Mouse (Mus musculus): ENCODE measurements around the gene Slc22a2.
"Not testable (repeated sequence)": the region's sequence is repeated elsewhere in the genome, so short reads cannot be mapped to it uniquely, and the experiment has no call there.

Gene Slc22a2

DNA sequence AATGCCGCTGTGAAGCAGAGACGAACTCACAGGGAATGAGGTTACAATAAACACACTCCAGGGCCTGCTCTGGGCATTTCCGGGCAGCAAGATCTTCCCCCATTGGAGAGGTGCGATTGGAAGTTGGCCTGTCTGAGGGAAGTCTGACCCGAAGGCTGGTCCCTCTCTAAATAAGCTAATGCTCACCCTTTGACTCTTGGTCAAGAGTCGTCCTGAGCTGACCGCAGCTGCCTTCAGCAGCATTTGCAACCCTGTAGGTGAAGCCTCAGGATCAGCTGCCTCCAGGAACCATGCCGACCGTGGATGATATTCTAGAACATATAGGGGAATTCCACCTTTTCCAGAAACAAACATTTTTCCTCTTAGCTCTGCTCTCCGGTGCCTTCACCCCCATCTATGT is at the start of gene Slc22a2:
Gene Slc22a2 (plus strand): TSS at position 142 of the 400 bp plus-strand sequence.
- DNase-seq (ENCODE audit: low spot score in 2 of 2) = no peak

DNA sequence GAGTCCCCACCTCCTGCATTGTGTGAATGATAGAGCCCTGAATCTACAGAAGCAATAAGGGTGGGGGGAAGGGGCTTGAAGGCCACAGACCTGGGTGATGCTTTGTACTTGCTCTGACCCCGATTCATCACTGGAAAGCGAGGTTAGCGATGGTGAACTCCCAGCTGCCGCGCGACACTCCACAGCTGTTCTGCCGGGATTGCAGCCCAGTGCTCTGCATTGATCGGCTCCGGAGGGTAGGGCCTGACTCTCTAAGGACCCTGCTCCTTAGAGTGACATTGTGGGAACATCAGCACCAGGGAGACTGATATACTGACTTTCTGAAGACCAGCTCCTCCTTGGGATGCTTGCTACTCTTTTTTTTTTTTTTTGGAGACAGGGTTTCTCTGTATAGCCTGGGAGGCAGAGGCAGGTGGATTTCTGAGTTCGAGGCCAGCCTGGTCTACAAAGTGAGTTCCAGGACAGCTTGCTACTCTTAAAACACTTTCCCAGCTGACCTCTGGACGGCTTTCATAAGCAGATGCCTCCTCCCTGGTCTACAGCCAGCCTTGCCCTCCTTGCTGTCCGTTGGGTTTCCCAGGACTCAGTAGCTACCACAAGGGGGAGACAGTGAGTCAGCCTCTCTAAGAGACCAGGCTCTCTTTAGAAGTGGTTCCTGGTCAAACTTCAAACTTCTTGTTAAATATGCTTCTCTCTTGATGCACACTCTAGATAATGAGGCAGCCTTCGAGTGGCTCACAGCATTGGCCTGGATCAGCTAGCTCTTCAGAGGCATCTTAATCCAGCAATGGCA is 49.4 kb upstream of the Slc22a2 start:
- DNase-seq (ENCODE audit: low spot score in 2 of 2) = peak in 1 of 2 experiments; percentile 62

DNA sequence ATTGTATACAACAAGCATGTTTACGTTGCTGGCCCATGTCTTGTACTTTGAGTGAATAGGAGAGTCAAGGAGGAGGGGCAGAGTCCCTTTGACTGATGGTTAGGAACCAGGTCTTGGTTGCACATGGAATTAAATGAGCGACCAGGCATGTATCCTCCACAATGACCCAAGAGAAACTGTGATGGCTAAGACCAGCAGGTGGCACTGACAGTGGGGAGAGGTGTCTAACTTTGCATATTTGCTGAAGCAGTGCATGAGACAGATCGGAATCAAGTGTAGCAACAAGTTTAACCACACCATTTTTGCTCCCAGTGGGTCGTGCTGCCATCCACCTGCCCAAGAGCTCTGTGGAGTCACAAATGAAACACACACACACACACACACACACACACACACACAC is 21.7 kb upstream of the Slc22a2 start:
- no peak for DNase-seq (ENCODE audit: low spot score in 2 of 2)

DNA sequence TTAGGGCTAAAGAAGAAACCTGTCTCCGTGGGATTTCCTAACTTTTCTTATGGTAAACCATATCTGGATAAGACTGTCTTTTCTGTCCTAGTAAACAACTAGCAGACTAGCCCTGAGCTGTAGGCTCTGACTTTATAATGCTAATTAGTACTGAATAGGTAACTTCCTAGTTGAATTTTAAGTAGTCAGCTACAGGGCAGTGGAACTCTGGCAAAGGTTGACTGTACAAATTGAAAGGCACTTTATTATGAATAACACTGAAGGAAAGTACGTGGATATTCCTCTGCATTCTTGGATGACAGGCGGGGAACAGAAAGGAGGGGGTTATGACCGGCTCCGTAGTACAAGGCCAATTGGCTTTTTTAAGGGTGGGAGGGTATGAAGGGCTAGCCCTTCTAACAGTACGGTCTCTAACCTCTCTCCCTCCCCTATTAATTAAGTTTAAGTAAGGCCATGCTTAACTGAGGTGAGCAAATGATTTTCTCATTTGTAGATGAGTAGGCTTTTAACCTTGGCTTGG is 19.4 kb upstream of the Slc22a2 start:
- DNase-seq (ENCODE audit: low spot score in 2 of 2) = not testable (repeated sequence)

DNA sequence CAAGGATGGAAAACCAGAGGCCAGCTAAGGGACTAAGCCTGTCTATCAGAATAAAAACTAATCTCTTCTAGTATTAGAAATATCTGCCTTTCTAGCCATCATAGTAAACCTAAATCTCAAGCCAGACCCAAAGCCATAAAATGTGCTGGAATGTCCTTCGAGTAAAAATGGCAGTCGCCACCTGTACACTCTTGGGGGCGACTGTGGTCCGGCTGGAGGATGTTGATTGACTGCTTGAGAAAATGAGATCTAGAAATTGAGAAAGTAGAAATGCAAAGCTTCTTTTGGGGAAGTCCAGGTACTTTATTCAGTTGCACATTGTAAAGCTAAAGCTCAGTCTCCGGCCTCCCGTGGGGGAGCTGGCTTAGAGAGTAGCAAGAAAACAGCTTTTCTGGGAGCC is 18.5 kb upstream of the Slc22a2 start:
- DNase-seq (ENCODE audit: low spot score in 2 of 2) = no peak

DNA sequence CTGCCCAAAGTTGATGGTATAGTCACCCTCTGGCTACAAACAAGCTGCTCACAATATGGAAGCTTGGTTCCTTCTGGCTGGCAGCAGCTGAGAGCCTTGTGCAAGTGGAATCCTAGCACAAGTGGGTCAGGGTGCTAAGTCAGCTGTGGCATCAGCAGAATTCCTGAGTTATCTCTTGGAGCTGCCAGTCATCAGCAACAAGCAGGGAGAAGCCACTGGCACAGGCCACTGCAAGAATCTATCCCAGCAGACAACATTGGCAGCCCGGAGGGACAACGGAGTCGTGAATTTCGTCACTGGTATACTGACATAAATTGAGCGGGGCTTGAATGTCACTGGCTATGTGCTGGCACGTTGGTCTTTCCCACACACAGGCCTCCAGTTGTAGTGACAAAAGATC is 12.6 kb upstream of the Slc22a2 start:
- DNase-seq (ENCODE audit: low spot score in 2 of 2) = no peak

DNA sequence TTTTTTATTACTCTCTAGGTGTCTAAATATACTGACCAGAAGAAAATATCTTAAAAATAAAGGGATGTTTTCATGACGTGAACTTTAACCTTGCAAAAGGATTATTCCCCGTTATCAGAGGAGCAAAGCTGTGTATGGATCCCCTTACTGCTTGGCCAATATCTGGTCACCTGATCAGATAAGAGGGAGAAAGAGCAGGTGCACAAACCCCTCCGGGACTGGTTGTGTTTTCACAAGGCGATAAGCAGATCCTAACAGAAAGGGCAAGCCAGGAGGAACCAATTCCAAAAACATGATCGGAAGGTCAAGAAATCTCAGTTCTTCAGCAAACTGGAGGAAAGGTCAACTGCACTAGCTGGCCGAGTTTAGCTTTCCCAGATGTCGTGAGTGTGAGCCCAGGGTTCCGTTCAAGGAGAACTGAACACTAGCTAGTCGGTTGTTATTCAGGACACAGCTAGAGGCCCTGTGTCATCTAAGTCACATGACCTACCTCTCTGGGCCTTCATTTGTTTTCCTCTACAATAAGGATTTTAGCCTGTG is 11.9 kb upstream of the Slc22a2 start:
- no peak for DNase-seq (ENCODE audit: low spot score in 2 of 2)

DNA sequence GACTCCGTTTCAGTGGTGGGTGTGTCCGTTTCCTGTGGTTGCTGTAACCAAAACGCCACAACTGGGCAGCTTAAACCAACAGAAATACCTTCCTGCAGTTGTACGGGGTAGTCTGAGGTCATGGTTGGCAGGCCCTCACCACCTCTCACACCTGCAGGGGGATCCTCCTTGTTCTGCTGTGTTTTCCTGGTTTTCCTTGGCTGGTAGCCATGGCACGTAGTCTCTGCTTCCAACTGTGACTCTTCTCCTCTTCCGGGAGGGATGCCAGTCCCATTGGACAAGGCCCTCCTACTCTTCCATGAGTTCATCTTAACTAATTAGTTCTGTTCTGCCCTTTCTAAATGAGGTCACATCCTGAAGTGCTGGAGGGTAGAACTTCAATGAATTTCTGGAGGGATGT is 8.5 kb upstream of the Slc22a2 start:
- DNase-seq (ENCODE audit: low spot score in 2 of 2) = no peak

DNA sequence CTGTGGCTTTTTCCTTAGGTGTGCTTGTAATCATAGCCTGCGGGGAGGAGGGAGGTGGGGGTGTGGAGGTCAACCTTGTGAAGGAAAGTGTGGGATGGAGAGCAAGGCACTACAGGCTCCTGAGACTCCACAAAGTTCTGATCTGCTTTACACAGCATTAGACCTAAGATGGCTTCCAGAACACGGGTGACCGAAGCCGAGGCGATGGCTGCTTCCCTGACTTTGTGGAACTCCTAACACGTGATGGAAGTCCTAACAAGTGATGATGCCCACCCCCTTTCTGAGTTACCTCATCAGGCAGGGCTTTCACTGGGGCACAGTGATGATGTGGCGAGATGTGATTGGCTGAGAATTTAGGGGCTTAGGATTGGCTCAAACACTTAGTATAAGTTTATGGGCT is 6.8 kb upstream of the Slc22a2 start:
- DNase-seq (ENCODE audit: low spot score in 2 of 2) = no peak

DNA sequence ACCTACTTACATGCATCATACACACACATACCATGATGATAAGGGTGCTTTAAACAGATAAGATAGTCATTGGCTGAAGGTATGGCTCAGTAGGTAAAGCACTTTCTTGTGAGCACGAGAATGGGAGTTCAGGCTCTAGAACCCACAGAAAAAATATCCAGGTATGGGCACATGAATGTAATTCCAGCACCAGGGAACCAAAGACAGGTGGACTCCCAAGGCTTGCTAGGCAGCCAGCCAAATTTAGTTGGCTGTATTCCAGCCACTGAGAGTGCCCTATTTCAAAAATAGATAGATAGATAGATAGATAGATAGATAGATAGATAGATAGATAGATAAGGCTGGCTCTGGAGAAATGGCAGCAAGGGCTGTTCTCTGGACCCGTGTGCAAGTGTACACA is 1.4 kb downstream of the Slc22a2 start:
- DNase-seq (ENCODE audit: low spot score in 2 of 2) = no peak

DNA sequence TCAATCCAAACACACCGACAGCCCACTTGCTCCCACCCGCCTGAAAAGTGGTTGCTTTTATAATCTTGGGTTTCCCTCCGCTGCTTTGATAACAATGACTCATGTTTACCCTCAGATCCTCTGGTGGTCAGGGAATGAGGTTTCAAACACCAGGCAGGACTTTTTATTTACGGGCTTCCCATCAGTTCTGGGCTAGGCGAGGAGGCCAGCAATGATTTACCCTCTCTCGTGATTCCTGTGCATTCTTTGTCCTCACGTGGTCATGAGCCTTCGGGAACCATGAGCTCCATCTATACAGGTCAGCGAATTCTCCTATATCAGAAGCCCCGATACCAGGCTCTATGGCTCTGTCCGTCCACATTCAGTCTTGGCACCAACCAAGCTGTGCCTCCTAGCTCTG is 3.0 kb downstream of the Slc22a2 start:
- no peak for DNase-seq (ENCODE audit: low spot score in 2 of 2)

DNA sequence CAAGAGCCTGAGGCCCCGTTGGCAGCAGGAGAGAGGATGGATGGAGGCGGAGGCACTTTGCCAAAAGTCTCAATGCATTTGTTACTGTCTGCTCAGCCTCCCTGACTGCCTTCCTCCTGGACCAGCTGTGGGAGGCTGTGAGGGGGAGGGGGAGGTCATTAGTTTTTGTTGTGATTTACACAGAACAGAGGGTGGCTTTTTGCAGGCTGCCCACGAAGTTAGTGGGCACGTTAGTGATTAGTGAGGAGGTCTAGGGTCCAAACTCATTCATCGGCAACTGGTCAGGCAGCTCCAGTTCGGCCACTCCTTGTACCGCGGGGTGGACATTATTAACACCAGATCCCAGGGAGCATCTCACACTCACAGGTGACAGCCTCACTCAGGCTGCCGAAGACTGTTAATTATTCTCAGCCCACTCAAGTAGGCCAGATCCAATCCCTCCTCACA is 4.9 kb downstream of the Slc22a2 start:
- DNase-seq (ENCODE audit: low spot score in 2 of 2) = peak; percentile 41 to 45

DNA sequence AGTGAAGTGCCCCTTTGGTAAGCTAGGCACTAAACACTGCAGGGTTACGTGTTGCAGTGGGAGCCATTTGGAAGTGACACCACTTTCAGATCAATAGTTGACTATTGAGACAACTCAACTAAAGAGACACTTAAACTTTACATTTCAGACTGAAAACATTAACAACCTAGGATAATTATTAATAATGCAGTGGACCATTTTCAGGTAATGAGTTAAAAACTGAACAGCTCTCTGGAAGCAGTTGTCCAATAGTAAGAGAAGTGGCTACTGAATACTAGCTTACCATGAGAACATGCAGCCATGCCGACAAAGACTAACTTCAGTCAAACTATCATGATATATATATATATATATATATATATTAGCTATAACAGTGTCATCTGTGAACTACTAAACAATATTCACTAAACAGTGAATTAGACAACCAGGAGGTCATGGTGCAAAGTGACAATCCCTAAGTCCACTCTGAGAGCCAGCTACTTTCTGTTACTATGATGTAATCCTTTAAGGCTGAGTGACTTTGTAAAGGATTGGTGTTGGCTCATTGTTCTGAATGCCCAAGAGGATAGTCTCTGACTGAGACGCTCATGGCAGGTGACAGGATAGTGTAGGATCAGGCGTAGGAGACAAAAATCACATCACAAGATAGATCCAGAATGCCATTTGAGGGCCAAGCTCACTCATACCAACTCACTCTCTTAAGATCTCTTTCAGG is 7.1 kb downstream of the Slc22a2 start:
- DNase-seq (ENCODE audit: low spot score in 2 of 2) = no peak

DNA sequence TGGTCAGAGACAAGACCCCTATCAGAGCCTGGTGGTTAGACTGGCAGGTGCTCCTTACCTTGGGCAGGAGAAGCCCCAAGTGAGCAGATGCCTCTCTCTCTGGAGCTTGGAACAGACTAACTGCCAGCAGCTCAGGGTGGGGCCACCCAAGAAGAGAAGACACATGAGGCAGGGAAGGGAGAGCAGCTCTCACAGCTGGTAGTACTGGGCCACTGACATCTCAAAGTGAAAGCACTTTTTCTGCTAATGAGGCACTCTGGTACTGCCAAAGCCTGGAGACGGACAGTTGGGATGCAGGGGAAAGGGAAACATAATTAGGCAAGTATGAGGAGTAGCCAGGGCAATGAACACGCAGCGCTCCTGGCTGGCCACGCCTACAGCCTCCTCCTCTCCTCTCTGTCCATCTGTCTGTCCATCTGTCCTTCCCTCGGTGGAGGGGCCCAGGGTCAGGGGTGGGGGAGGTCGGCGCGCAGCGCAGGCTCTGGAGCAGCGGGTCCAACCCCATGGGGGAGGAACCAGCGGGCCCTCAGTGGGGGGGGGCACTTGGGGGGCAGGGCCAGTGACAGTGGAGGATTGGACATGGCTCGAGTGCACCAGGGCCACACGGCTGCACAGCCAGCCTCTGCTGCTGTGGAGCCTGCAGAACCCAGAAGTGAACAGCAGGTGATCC is 12.0 kb downstream of the Slc22a2 start:
- DNase-seq (ENCODE audit: low spot score in 2 of 2) = no peak

DNA sequence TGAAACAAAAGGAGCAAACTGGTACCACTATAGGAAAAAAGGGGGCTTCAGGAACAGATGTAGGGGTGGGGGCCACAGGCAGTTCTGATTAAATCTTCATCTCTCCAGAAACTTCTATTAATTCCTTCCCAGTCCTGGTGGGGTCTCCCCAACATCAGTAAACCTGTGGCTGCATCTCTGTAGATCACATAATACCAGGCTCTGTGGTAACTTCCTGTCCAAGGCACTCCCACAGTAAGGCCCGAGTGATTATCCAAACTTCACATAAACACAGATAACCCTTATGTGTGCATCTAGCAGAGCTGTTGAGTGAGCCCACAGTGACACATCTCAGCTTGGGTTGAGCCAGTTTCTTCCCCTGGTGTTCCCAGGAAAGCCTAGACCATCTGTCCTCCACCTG is 22.7 kb downstream of the Slc22a2 start:
- no peak for DNase-seq (ENCODE audit: low spot score in 2 of 2)

DNA sequence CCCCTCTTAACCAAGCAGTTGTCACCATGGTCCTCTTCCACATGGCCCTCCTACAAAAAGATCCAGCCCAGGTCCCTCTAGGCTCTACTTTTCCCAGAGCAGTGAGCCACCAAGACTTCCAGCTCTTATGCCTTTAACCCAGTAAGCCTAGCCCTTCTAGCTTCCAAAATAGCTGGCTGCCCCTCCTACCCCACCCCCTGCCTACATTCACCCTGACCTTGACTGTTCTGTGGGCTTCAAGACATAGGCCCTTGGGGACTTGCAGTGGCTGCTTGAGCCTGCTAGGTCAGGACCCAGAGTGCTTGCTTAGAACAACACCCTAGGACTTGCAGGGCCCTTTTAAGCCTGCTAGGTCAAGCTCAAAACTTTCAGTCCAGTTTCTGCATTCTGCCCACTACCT is 23.3 kb downstream of the Slc22a2 start:
- DNase-seq (ENCODE audit: low spot score in 2 of 2) = no peak

DNA sequence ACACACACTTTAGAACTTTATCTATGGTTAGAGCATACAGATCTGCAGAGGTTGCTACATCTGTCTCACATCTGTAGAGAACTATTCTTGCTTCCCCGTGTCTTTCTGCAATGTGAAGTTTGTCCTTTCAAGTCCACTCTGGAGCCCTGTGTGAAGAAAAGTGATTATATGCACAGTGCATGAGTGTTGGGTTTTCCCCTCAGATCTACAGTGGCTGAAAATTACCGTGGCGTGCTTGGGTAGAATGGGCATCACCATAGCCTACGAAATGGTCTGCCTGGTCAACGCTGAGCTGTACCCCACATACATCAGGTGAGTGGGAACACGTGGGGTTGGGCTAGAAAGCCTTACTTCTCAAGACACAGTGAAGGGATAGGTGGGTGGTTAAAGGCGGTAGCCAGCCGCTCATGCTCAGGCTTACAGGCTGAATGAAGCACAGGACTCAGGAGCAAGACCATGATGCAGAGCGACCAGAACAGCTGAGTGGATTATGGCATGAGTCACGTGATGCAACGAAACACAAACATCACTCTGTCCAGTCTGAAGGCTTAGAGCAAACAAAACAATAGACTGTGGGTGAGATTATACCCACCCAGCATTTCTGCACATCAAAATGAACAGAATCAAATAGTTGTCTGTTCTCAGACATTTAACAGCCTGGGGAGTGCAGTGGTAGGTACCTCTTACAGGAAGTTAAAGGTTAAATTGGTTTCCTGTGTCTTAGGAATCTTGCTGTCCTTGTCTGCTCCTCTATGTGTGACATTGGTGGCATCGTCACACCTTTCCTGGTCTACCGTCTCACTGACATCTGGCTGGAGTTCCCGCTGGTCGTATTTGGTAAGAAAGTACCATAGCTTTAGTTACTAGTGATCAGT is 30.8 kb downstream of the Slc22a2 start:
- DNase-seq (ENCODE audit: low spot score in 2 of 2) = no peak

DNA sequence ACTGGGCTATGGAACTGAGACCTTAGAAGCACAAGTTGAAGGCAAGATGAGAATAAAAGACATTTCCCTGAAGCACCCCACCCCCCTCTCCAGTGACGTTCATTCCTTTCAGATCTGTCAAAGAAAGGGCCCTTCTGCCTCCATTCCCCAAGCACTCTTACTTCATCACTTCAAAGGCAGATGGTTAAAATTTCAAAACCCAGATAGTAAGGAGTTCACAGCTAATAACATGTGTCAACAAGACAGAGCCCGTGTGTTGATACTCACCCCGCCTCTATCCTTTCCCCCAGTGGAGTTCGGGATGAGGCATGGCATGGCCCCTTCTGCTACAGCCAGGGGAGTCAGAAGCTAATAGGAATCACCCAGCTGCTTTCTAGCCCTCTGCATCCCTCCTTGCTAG is 31.5 kb downstream of the Slc22a2 start:
- no peak for DNase-seq (ENCODE audit: low spot score in 2 of 2)

DNA sequence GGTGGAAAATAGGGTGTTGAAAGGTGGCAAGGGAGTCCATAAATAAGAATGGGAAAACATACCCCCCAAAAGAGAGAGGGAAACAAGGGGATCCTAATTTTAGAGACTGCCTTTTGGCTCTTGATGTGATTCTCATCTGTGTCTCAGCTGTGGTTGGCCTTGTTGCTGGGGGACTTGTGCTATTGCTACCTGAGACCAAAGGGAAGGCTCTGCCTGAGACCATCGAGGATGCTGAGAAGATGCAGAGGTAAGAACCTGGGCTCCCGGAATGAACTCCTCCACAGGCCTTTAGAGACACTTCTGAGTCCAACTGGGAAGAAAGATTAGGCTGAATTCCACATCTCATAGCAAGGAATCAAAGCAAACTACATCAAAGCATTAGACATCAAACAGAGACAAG is 35.7 kb downstream of the Slc22a2 start:
- DNase-seq (ENCODE audit: low spot score in 2 of 2) = no peak

DNA sequence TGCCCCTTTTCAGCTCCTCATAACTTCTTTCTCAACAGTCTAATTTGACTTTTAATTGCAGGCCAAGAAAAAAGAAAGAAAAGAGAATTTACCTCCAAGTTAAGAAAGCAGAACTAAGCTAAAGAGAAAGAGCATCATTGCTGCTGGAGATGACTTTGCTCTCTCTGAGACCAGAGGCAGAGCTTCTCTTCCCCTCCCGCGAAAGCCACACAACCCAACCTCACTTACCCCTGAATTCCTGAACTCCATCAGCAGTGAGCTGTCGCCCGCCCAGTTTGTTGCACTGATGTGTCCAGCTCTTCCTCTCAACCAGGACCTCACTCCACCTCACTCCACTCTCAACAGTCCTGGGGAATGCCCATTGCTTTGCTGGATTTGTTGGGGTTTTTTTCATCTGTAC is 44.1 kb downstream of the Slc22a2 start:
- no peak for DNase-seq (ENCODE audit: low spot score in 2 of 2)

All from right cerebral cortex, postnatal 10 days (tissue).